Mouse (Mus musculus) ES-Bruce4 (cell line): ENCODE results near the gene Nmnat2. TPM values are rescaled to one million over a fixed set of nuclear protein-coding genes. Genes with fewer than 3 reads are reported as not detected.
A peak's percentile ranks its signal among the peaks of the same experiment; 100 is the strongest.

Experiments used
- H3K27ac ChIP-seq: 2 replicates; pipeline ENCODE4 v1.5.1; 2012; ENCODE audit warnings: low read length, inconsistent platforms; ENCODE audit not compliant: insufficient read depth
- H3K27me3 ChIP-seq: 2 replicates; pipeline ENCODE4 v1.6.1; 2012; ENCODE audit warnings: mild to moderate bottlenecking, low read length, inconsistent platforms; ENCODE audit not compliant: control insufficient read depth, poor library complexity, insufficient read depth, severe bottlenecking
- H3K36me3 ChIP-seq: 2 replicates; pipeline ENCODE4 v1.6.1; 2012; ENCODE audit warnings: inconsistent platforms, mild to moderate bottlenecking, low read length, moderate library complexity; ENCODE audit not compliant: control insufficient read depth, poor library complexity, insufficient read depth, severe bottlenecking
- H3K4me1 ChIP-seq: one replicate; pipeline ENCODE4 v1.8.1; 2011; ENCODE audit warnings: low read length; ENCODE audit not compliant: control insufficient read depth, insufficient read depth
- H3K4me3 ChIP-seq: 2 replicates; pipeline ENCODE4 v1.5.1; 2011; ENCODE audit warnings: low read depth, mild to moderate bottlenecking, low read length
- H3K9ac ChIP-seq: 2 replicates; pipeline ENCODE4 v1.6.1; 2012; ENCODE audit warnings: low read depth, mild to moderate bottlenecking, inconsistent platforms; ENCODE audit not compliant: poor library complexity, severe bottlenecking
- H3K9me3 ChIP-seq: replicated peaks from 2 replicates; pipeline ENCODE4 v1.6.1; 2012; ENCODE audit warnings: mild to moderate bottlenecking, low read length, inconsistent platforms; ENCODE audit not compliant: control insufficient read depth, poor library complexity, insufficient read depth, severe bottlenecking
- CTCF ChIP-seq: IDR thresholded peaks from one replicate; pipeline ENCODE4 v1.8.1; 2011; ENCODE audit warnings: low read depth, low read length
- EP300 ChIP-seq: IDR thresholded peaks from 2 replicates; pipeline ENCODE4 v1.6.1; 2011; ENCODE audit warnings: low read depth, low read length; ENCODE audit not compliant: insufficient read depth
- POLR2A ChIP-seq: IDR thresholded peaks from one replicate; pipeline ENCODE4 v1.8.1; 2011; ENCODE audit warnings: low read length; ENCODE audit not compliant: insufficient read depth
- polyA plus RNA-seq: library from polyadenylated mRNA; stranded (reverse); fragments of >200 nt; gene quantifications from 2 replicates; pipeline ENCODE4 v1.2.4, GENCODE M21; 2011; ENCODE audit warnings: low read depth; ENCODE audit not compliant: missing spikeins, insufficient read depth, insufficient read length

The Nmnat2 gene
- polyA plus RNA-seq, 1 experiment, result 35.6 TPM

DNA sequence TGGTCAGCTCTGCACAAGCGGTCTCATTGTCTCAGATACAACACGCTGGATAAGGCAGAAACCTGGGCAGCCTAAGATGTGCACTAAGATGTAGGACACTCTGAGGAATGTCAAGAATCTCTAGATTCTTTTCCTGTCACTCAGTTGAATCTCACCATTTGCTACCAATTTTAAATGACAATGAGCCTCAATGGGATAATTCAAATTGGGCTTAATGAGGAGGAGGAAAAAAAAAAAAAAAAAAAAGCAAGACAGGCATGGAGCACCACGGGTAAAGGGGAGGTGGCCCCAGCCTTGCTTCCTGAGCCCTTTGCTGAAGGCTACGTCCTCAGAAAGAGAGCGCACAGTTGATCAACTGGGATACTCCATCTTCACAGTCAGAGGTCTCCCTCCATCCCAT is 138.4 kb downstream of the Nmnat2 start:
- H3K27me3 ChIP-seq, result no peaks in the 10 kb centered on the region
- H3K36me3 ChIP-seq, result no peaks in the 10 kb centered on the region
- H3K4me1 ChIP-seq, result peaks cover 1% of the 10 kb centered on the region
- H3K9ac ChIP-seq, result peak overlapping the region; percentile 59
- H3K9me3 ChIP-seq, result no peaks in the 10 kb centered on the region
- H3K27ac ChIP-seq, result peak overlapping the region; percentile 96
- no peak for TF ChIP-seq CTCF
- peak; percentile 85; the same call in 1 of the 2 replicates for TF ChIP-seq EP300
- TF ChIP-seq POLR2A, result no peak
- peak overlapping the region; percentile 58 for H3K4me3 ChIP-seq

DNA sequence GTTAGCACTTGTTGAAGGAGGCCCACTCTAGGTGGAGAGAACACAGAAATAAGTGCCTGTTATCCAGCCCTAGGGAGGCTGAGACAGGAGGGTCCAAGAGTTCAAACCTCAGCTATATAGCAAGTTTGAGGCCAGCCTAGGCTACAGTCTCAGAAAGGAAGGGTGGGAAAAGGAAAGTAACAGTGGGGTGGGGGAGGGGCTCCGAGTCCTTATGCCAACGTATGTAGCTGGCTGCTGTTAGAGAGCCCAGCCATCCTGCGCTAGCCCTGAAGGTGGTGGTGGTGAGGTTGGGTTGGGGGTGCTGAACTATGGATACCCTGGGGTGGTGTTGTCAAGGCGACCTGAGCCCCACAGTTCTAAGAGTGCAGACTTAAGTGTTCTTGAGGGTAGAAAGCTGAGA is 138.8 kb downstream of the Nmnat2 start:
- H3K4me1 ChIP-seq, result peaks cover 3% of the 10 kb centered on the region
- no peaks in the 10 kb centered on the region for H3K36me3 ChIP-seq
- peak overlapping the region; percentile 96 for H3K27ac ChIP-seq
- no peaks in the 10 kb centered on the region for H3K27me3 ChIP-seq
- peak overlapping the region; percentile 58 for H3K4me3 ChIP-seq
- H3K9ac ChIP-seq, result peak overlapping the region; percentile 59
- TF ChIP-seq POLR2A, result no peak
- 0 out of 2 replicates have a peak, but pooled peaks have one; percentile 3 for TF ChIP-seq EP300
- H3K9me3 ChIP-seq, result no peaks in the 10 kb centered on the region

DNA sequence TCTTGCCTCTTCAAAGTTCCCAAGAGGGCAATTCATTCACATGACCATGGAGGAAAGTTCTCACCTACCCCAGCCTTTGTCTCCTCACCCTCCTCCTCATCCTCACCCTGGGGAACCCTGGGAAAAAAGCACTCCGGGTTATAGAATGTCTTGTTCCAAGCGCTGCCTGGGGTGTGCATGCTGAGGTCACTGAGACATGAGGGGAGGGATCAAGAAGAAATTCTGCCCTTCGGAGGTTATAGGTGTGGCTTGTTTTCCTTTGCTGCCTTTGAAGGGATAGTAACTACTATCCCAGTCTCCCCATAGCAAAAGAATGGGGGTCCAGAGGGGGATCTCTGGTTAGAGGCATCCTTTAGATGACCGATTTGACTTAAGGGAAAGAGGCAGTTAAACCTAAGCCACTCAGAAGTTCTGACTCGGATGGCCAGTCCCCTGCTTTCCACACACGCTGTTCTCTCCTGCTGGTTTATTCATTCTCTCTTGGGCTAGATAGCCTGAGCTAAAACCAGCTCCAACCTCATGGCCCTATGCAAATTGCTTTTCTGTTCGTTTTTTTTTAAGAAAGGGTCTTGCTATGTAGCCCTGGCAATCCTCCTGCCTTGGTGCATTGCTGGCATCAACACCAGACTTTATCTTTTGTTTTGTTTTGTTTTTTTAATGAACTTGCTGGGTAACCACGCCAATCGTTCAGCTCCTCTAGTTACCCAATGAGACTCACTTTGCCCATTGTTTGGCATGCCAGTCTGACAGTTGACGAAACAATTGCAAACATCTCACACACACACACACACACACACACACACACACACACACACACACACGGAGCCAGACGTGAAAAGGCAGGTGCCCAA is 139.7 kb downstream of the Nmnat2 start:
- no peaks in the 10 kb centered on the region for H3K9me3 ChIP-seq
- no peaks in the 10 kb centered on the region for H3K27me3 ChIP-seq
- TF ChIP-seq CTCF, result no peak
- 0 out of 2 replicates have a peak, but pooled peaks have one; percentile 8 for TF ChIP-seq EP300
- H3K36me3 ChIP-seq, result no peaks in the 10 kb centered on the region
- peak overlapping the region; percentile 59 for H3K9ac ChIP-seq
- peak overlapping the region; percentile 58 for H3K4me3 ChIP-seq
- H3K27ac ChIP-seq, result peak overlapping the region; percentile 96
- H3K4me1 ChIP-seq, result peaks cover 6% of the 10 kb centered on the region

DNA sequence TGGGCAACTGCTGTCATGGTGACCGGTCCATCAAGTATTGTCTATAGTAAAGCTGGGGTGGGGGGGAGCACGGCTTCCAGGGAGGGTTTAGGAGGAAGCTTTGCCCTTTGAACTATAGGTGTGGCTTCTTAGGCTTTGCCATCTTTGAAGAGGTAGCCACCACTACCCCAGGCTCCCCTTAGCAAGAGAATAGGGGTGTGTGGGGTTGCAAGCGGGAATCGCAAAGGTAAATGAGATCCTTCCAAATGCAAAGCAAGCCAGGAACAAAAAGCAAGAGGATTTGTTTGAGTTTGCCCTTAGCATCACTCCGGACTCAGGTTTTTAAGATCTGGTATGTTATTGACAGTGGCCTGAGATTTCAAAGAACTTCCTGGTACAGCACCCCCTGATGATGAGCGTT is 140.5 kb downstream of the Nmnat2 start:
- Histone ChIP-seq H3K36me3 (no peaks in the 10 kb centered on the region), H3K9ac (no peak overlapping the region; the same call in 1 of the 2 replicates), H3K4me3 (peak overlapping the region; percentile 58), H3K27me3 (no peaks in the 10 kb centered on the region), H3K27ac (peak overlapping the region; percentile 96), H3K4me1 (peaks cover 6% of the 10 kb centered on the region), H3K9me3 (no peaks in the 10 kb centered on the region)
- TF ChIP-seq EP300 (peak; percentile 97), POLR2A (no peak)

DNA sequence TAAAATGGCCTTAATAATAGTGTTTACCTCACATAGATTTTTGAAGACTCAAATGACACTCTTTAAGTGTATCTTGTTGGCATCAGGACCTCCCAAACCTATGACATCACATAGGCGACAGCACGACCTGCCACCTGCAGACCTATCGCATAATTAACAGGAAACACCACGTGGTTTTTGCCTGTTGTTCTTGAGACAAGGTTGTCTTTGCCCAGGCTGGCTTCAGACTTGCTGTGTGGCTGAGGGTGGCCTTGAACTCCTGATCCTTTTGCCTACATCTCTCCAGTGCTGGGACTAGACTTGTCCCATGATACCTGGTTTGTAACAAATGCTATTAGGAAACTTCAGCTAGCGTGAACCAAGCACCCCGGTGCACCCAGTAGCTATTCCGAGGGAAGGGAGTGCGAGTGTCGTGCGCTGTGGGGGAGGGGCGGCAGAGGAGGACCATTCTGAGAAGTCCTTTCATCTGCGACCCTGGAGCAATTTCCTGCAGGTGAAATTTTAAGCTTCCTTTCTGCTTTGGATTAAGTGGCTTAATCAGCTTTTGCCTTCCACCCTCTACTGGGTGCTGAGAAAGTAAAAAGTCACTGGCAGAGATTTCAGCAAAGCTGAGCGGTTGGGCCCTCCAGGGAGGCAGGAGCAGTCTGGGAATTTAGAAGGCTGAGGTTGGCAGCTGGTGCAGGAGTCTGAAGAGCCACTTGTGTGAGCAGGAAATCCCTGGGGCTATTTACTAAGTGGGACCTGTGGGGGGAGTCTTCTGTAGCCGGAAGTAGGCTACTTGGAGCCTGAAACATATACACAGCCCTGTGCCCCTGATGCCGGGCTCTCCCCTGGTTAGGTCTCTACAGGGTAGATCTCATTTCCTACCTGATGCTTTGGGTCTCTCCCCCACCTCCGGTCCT is 141.3 kb downstream of the Nmnat2 start:
- H3K9ac ChIP-seq, result peak overlapping the region; percentile 53
- TF ChIP-seq POLR2A (no peak), CTCF (no peak), EP300 (peak; percentile 86)
- peak overlapping the region; percentile 93 for H3K27ac ChIP-seq
- peaks cover 6% of the 10 kb centered on the region for H3K4me1 ChIP-seq
- peak overlapping the region; percentile 16 for H3K4me3 ChIP-seq
- H3K36me3 ChIP-seq, result no peaks in the 10 kb centered on the region
- no peaks in the 10 kb centered on the region for H3K27me3 ChIP-seq
- no peaks in the 10 kb centered on the region for H3K9me3 ChIP-seq
